Mouse (Mus musculus) myocyte (in vitro differentiated cells): ENCODE data around the gene 0610040J01Rik.

ENCODE experiments used
- E2F4 ChIP-seq: IDR thresholded peaks from one replicate; pipeline ENCODE4 v1.6.1; 2011; ENCODE audit warnings: mild to moderate bottlenecking, control low read depth, moderate library complexity; ENCODE audit not compliant: insufficient read depth
- MAX ChIP-seq: IDR thresholded peaks from one replicate; pipeline ENCODE4 v1.6.1; 2011; ENCODE audit warnings: low read depth, mild to moderate bottlenecking, control low read depth
- POLR2A ChIP-seq: IDR thresholded peaks from one replicate; pipeline ENCODE4 v1.6.1; 2011; ENCODE audit warnings: low read depth, mild to moderate bottlenecking, control low read depth, moderate library complexity; ENCODE audit not compliant: insufficient read length
- REST ChIP-seq: IDR thresholded peaks from one replicate; pipeline ENCODE4 v1.6.1; 2011; ENCODE audit warnings: mild to moderate bottlenecking, control low read depth, moderate library complexity; ENCODE audit not compliant: insufficient read depth, insufficient read length
- USF1 ChIP-seq: IDR thresholded peaks from one replicate; pipeline ENCODE4 v1.6.1; 2011; ENCODE audit warnings: low read depth, mild to moderate bottlenecking, control low read depth, moderate library complexity

GRCm38 (mm10) chr5:63947526-63947925, 135.4 kb downstream of the 0610040J01Rik start:
- TF ChIP-seq USF1 (no peak), E2F4 (no peak), POLR2A (no peak), MAX (no peak), REST (no peak)
